Mouse (Mus musculus) CH12.LX (cell line): ENCODE results near the gene Thy1. TPM values are rescaled to one million over a fixed set of nuclear protein-coding genes. Genes with fewer than 3 reads are reported as not detected.
A peak's percentile ranks its signal among the peaks of the same experiment; 100 is the strongest.

ENCODE experiments used
- DNase-seq: peaks from one replicate; pipeline ENCODE4 v3.0.0-alpha.2; 2013; ENCODE audit errors: extremely low read depth
- H3K27ac ChIP-seq: 2 replicates; pipeline ENCODE4 v1.5.1; 2012; ENCODE audit warnings: low read depth, mild to moderate bottlenecking, control low read depth, moderate library complexity; ENCODE audit not compliant: insufficient read depth
- H3K27me3 ChIP-seq: replicated peaks from 2 replicates; pipeline ENCODE3; 2012; ENCODE audit warnings: inconsistent platforms
- H3K36me3 ChIP-seq, 2 experiments: replicated peaks in 1 of 2; 2 replicates each; pipeline versions ENCODE3 to v1.6.1; 2012; ENCODE audit warnings: inconsistent platforms in 1 of 2, low read length in 1 of 2, mild to moderate bottlenecking in 1 of 2, mixed read lengths in 1 of 2, moderate library complexity in 1 of 2; ENCODE audit not compliant: control insufficient read depth in 1 of 2, insufficient read depth in 1 of 2
- H3K4me1 ChIP-seq, 2 experiments: 2 replicates each; pipeline ENCODE4 v1.6.1; 2012; ENCODE audit warnings: inconsistent platforms in 1 of 2, moderate library complexity in 1 of 2; ENCODE audit not compliant: insufficient read depth in 2 of 2, control insufficient read depth in 1 of 2
- H3K4me2 ChIP-seq: 2 replicates; pipeline ENCODE4 v1.6.1; 2012; ENCODE audit warnings: low read depth, mild to moderate bottlenecking, control low read depth; ENCODE audit not compliant: poor library complexity, insufficient read depth, severe bottlenecking
- H3K4me3 ChIP-seq, 3 experiments: fragments of 150-350 bp in 1 of 3; sonication (generic) in 1 of 3; replicated peaks in 1 of 3; 2 replicates each; pipeline versions ENCODE3 to v1.5.1; 2011 to 2012; ENCODE audit warnings: low read depth in 2 of 3, low read length in 2 of 3, mild to moderate bottlenecking in 2 of 3, moderate library complexity in 2 of 3, control low read depth in 1 of 3, improper control_type of control experiment in 1 of 3, inconsistent platforms in 1 of 3, mixed read lengths in 1 of 3; ENCODE audit not compliant: poor library complexity in 1 of 3
- H3K79me2 ChIP-seq: replicated peaks from 2 replicates; pipeline ENCODE4 v1.6.1; 2012; ENCODE audit warnings: mild to moderate bottlenecking, moderate library complexity; ENCODE audit not compliant: control insufficient read depth, poor library complexity, insufficient read depth, severe bottlenecking; ENCODE audit errors: extremely low read depth
- H3K9ac ChIP-seq: 2 replicates; pipeline ENCODE4 v1.6.1; 2012; ENCODE audit warnings: low read depth, mild to moderate bottlenecking, control low read depth, moderate library complexity; ENCODE audit not compliant: insufficient read depth
- H3K9me3 ChIP-seq: replicated peaks from 2 replicates; pipeline ENCODE3; 2012; ENCODE audit warnings: low read length, inconsistent platforms, mixed read lengths
- BHLHE40 ChIP-seq: IDR thresholded peaks from 2 replicates; pipeline ENCODE4 v1.6.1; 2011; ENCODE audit warnings: mild to moderate bottlenecking, low read depth, low read length, improper control_type of control experiment
- CHD1 ChIP-seq: IDR thresholded peaks from 2 replicates; pipeline ENCODE4 v1.6.1; 2012; ENCODE audit warnings: low read depth, low read length, improper control_type of control experiment, inconsistent platforms
- CTCF ChIP-seq, 2 experiments: IDR thresholded peaks in 1 of 2; conservative IDR thresholded peaks in 1 of 2; 2 replicates each; pipeline ENCODE4 v1.5.1; 2011 to 2012; ENCODE audit warnings: low read depth in 2 of 2, low read length in 2 of 2, improper control_type of control experiment in 1 of 2, inconsistent platforms in 1 of 2, mild to moderate bottlenecking in 1 of 2, moderate library complexity in 1 of 2
- E2F4 ChIP-seq: IDR thresholded peaks from 2 replicates; pipeline ENCODE4 v1.6.1; 2011; ENCODE audit warnings: low read depth, low read length, improper control_type of control experiment; ENCODE audit not compliant: insufficient replicate concordance
- ELF1 ChIP-seq: IDR thresholded peaks from 2 replicates; pipeline ENCODE4 v1.6.1; 2014; ENCODE audit warnings: low read depth, mild to moderate bottlenecking, inconsistent platforms, low read length, improper control_type of control experiment
- EP300 ChIP-seq: IDR thresholded peaks from 2 replicates; pipeline ENCODE4 v1.6.1; 2011; ENCODE audit warnings: low read length, improper control_type of control experiment
- ETS1 ChIP-seq: conservative IDR thresholded peaks from 2 replicates; pipeline ENCODE4 v1.6.1; 2012; ENCODE audit warnings: low read depth, mild to moderate bottlenecking, inconsistent platforms, low read length, improper control_type of control experiment, moderate library complexity
- GABPA ChIP-seq: IDR thresholded peaks from 2 replicates; pipeline ENCODE4 v1.6.1; 2012; ENCODE audit warnings: low read depth, low read length, improper control_type of control experiment, inconsistent platforms; ENCODE audit not compliant: insufficient replicate concordance
- HCFC1 ChIP-seq: IDR thresholded peaks from 2 replicates; pipeline ENCODE4 v1.6.1; 2012; ENCODE audit warnings: low read depth, mild to moderate bottlenecking, inconsistent platforms, low read length, improper control_type of control experiment
- IRF4 ChIP-seq: IDR thresholded peaks from 2 replicates; pipeline ENCODE4 v1.6.1; 2014; ENCODE audit warnings: low read depth, mild to moderate bottlenecking, inconsistent platforms, low read length, improper control_type of control experiment
- JUND ChIP-seq: conservative IDR thresholded peaks from 2 replicates; pipeline ENCODE4 v1.6.1; 2011; ENCODE audit warnings: low read depth, low read length, improper control_type of control experiment
- KAT2A ChIP-seq: IDR thresholded peaks from 2 replicates; pipeline ENCODE4 v1.6.1; 2012; ENCODE audit warnings: low read length, improper control_type of control experiment, inconsistent platforms; ENCODE audit not compliant: insufficient replicate concordance
- MAFK ChIP-seq: IDR thresholded peaks from 2 replicates; pipeline ENCODE4 v1.6.1; 2011; ENCODE audit warnings: low read length, improper control_type of control experiment; ENCODE audit not compliant: insufficient replicate concordance
- MAX ChIP-seq: IDR thresholded peaks from 2 replicates; pipeline ENCODE4 v1.6.1; 2011; ENCODE audit warnings: low read length, improper control_type of control experiment
- MAZ ChIP-seq: IDR thresholded peaks from 2 replicates; pipeline ENCODE4 v1.6.1; 2012; ENCODE audit warnings: low read depth, mild to moderate bottlenecking, inconsistent platforms, low read length, improper control_type of control experiment, moderate library complexity
- MEF2A ChIP-seq: IDR thresholded peaks from 2 replicates; pipeline ENCODE4 v1.6.1; 2014; ENCODE audit warnings: low read depth, mild to moderate bottlenecking, inconsistent platforms, low read length, improper control_type of control experiment, borderline replicate concordance
- MXI1 ChIP-seq: IDR thresholded peaks from 2 replicates; pipeline ENCODE4 v1.6.1; 2011; ENCODE audit warnings: mild to moderate bottlenecking, low read depth, low read length, improper control_type of control experiment
- MYC ChIP-seq: IDR thresholded peaks from 2 replicates; pipeline ENCODE4 v1.6.1; 2011; ENCODE audit warnings: low read depth, mild to moderate bottlenecking, improper control_type of control experiment, low read length
- NELFE ChIP-seq: IDR thresholded peaks from 2 replicates; pipeline ENCODE4 v1.6.1; 2011; ENCODE audit warnings: low read depth, low read length, improper control_type of control experiment
- NRF1 ChIP-seq: IDR thresholded peaks from 2 replicates; pipeline ENCODE4 v1.6.1; 2014; ENCODE audit warnings: low read depth, mild to moderate bottlenecking, inconsistent platforms, low read length, improper control_type of control experiment, moderate library complexity
- PAX5 ChIP-seq: IDR thresholded peaks from 2 replicates; pipeline ENCODE4 v1.6.1; 2012; ENCODE audit warnings: low read length, inconsistent platforms, mixed read lengths
- POLR2A ChIP-seq: IDR thresholded peaks from 2 replicates; pipeline ENCODE4 v1.6.1; 2011; ENCODE audit warnings: low read depth, mild to moderate bottlenecking, improper control_type of control experiment, low read length
- RAD21 ChIP-seq: IDR thresholded peaks from 2 replicates; pipeline ENCODE4 v1.6.1; 2011; ENCODE audit warnings: low read depth, mild to moderate bottlenecking, low read length, improper control_type of control experiment, moderate library complexity
- RCOR1 ChIP-seq: conservative IDR thresholded peaks from 2 replicates; pipeline ENCODE4 v1.6.1; 2012; ENCODE audit warnings: low read depth, mild to moderate bottlenecking, inconsistent platforms, low read length, improper control_type of control experiment
- SIN3A ChIP-seq: IDR thresholded peaks from 2 replicates; pipeline ENCODE4 v1.6.1; 2012; ENCODE audit warnings: low read length, improper control_type of control experiment, inconsistent platforms
- TBP ChIP-seq: conservative IDR thresholded peaks from 2 replicates; pipeline ENCODE4 v1.6.1; 2011; ENCODE audit warnings: low read depth, low read length, improper control_type of control experiment
- TCF12 ChIP-seq: IDR thresholded peaks from 2 replicates; pipeline ENCODE4 v1.6.1; 2014; ENCODE audit warnings: low read depth, mild to moderate bottlenecking, inconsistent platforms, low read length, improper control_type of control experiment
- UBTF ChIP-seq: IDR thresholded peaks from 2 replicates; pipeline ENCODE4 v1.6.1; 2012; ENCODE audit warnings: low read depth, mild to moderate bottlenecking, inconsistent platforms, low read length, improper control_type of control experiment, moderate library complexity
- USF2 ChIP-seq: conservative IDR thresholded peaks from 2 replicates; pipeline ENCODE4 v1.6.1; 2011; ENCODE audit warnings: low read depth, low read length, improper control_type of control experiment
- ZC3H11A ChIP-seq: IDR thresholded peaks from 2 replicates; pipeline ENCODE4 v1.6.1; 2012; ENCODE audit warnings: low read depth, mild to moderate bottlenecking, inconsistent platforms, low read length, improper control_type of control experiment
- ZNF384 ChIP-seq: IDR thresholded peaks from 2 replicates; pipeline ENCODE4 v1.6.1; 2012; ENCODE audit warnings: low read depth, low read length, improper control_type of control experiment, inconsistent platforms
- dilution Hi-C: fragments of 300-500 bp; cut with MboI; formaldehyde crosslinking; loops from 2 replicates; pipeline ENCODE4 v1.14.3; 2020; ENCODE audit warnings: low sequenced_read_pairs; ENCODE audit not compliant: extremely low pct_unique_long_range_greater_than_20kb, extremely low pct_ligation_motif_present
- in situ Hi-C: fragments of 300-500 bp; cut with MboI; formaldehyde crosslinking; loops from 3 replicates; pipeline ENCODE4 v1.14.3; 2019; ENCODE audit warnings: low sequenced_read_pairs, low pct_ligation_motif_present, low pct_unique_long_range_greater_than_20kb, mixed read lengths
- polyA plus RNA-seq: library from polyadenylated mRNA; unstranded; fragments of >175 nt; gene quantifications from 2 replicates; pipeline ENCODE4 v1.2.1, GENCODE M21; 2012; ENCODE audit warnings: low read depth; ENCODE audit not compliant: insufficient read length
- total RNA-seq, 2 experiments: library from RNA; depleted of rRNA; stranded (reverse); fragments of 300-350 nt in 1 of 2; fragments of >200 nt in 1 of 2; gene quantifications; 2 replicates each; pipeline ENCODE4 v1.2.3; 2012 to 2014

Gene Thy1
- total and polyA plus RNA-seq, 3 experiments: not detected

DNA sequence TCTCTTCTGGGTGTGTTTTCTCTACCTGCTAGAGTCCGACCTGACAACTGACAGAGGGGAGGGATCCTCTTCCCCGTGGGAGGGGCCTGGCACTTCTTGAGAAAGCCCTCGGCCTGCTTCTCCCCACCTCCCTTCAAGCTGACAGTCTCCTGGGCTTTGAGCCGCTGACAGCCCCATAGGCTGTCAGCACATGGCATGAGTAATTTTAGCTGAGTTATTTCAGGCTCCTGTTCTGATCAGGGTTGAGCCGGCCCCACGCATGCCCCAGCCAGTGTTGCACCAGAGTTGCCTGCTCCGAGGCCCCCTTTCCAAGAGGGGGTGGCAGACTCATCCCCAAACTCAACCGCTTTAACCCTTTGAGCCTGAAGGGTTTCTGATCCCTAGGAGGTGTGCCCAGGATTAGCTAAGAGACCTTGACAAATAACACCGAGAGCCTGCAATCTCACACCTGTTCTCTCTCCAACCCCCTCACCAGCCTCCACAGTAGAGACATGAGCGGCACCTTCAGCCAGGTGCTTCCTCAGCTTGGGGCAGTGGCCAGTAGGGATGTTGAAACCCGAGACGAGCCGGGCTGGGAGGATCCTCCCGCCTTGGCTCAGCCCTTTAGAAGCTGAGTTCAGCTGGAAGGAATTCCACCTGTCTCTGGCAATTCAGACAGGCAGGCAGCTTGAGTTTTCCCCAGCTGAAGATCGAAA lies 44.7 kb downstream of the Thy1 start:
- Histone ChIP-seq H3K27me3 (peaks cover 35% of the 10 kb centered on the region), H3K36me3 (peaks cover 0 to 12% of the 10 kb centered on the region in 2 experiments), H3K79me2 (no peaks in the 10 kb centered on the region)
- peak; percentile 81 for DNase-seq
- in situ Hi-C loops: no loop called here
- TF ChIP-seq POLR2A (0 out of 2 replicates have a peak, but pooled peaks have one; percentile 34), MXI1 (peak; percentile 93), E2F4 (no peak), BHLHE40 (peak; percentile 68), UBTF (0 out of 2 replicates have a peak, but pooled peaks have one; percentile 15), MYC (peak; percentile 76; the same call in 1 of the 2 replicates), USF2 (no peak), NELFE (no peak), MAZ (peak; percentile 75; the same call in 1 of the 2 replicates), MEF2A (peak; percentile 97), KAT2A (no peak), CHD1 (no peak), ZNF384 (no peak), NRF1 (peak; percentile 79), RAD21 (no peak), JUND (no peak), GABPA (no peak), TBP (0 out of 2 replicates have a peak, but pooled peaks have one; percentile 39), MAX (peak; percentile 84), ZC3H11A (no peak), PAX5 (no peak), TCF12 (peak; percentile 80), EP300 (peak; percentile 59), RCOR1 (no peak), IRF4 (peak; percentile 63), HCFC1 (no peak; the same call in 1 of the 2 replicates), ELF1 (no peak), ETS1 (peak; percentile 56), MAFK (no peak), SIN3A (peak; percentile 80), CTCF (conservative IDR thresholded peaks at IDR 0.05 in 1 of 2, IDR thresholded peaks at IDR 0.05 in 1 of 2; ENCODE audit: low read depth in 2 of 2, low read length in 2 of 2) (no peak)
- TF ChIP-seq, all 38 proteins: peak for 15
- H3K9me3 ChIP-seq: no peaks in the 10 kb centered on the region
- H3K4me2 ChIP-seq: peak overlapping the region; percentile 63
- peak overlapping the region; percentile 74 for H3K27ac ChIP-seq
- peaks cover 19 to 57% of the 10 kb centered on the region in 2 experiments for H3K4me1 ChIP-seq
- H3K9ac ChIP-seq: peak overlapping the region; percentile 5
- dilution Hi-C loops: no loop called here
- no peak overlapping the region for H3K4me3 ChIP-seq
